12 mouse cellular contexts compared by ENCODE assay signal in genomic region chr2:127845346-127845982, GRCm38 (mm10). TPM values are rescaled to one million over a fixed set of nuclear protein-coding genes. Genes with fewer than 3 reads are reported as not detected.
A peak's percentile ranks its signal among the peaks of the same experiment; 100 is the strongest.
DNase-seq lines count a peak whose midpoint lies in the region; ATAC-seq and TF ChIP-seq lines count a peak whose summit lies in the region.
"Had no signal": no experiment of that assay in that cellular context is flagged by ENCODE, and none has a peak within 500 bp of the region (broad histone marks: within the 10 kb centered on the region; RNA-seq: fewer than 3 reads in every experiment).

No protein-coding gene starts in this region.

- no peaks in the 10 kb centered on the region for H3K4me1 ChIP-seq in forebrain, embryonic 13.5 days
- H3K4me1 ChIP-seq: embryonic facial prominence, embryonic 15.5 days; midbrain, embryonic 12.5 days had no signal

- no peak overlapping the region for H3K27ac ChIP-seq in left cerebral cortex, adult 2 months
- H3K27ac ChIP-seq in forebrain, embryonic 13.5 days, result no peak overlapping the region
- H3K27ac ChIP-seq: embryonic facial prominence, embryonic 15.5 days; midbrain, embryonic 12.5 days had no signal

- H3K27me3 ChIP-seq in myocyte (ENCODE audit: control insufficient read depth, insufficient read depth, insufficient read length), result no peaks in the 10 kb centered on the region
- H3K27me3 ChIP-seq in forebrain, embryonic 13.5 days, result 0 out of 2 replicates have a peak, but pooled peaks cover 5% of the 10 kb centered on the region

- 62% methylated on average over 7 of the region's 7 CpGs for WGBS in forebrain, embryonic 13.5 days

- H3K79me2 ChIP-seq in myocyte (ENCODE audit: control insufficient read depth, insufficient read depth), result no peaks in the 10 kb centered on the region

- H3K9ac ChIP-seq in forebrain, embryonic 13.5 days, result no peak overlapping the region
- H3K9ac ChIP-seq: embryonic facial prominence, embryonic 15.5 days; midbrain, embryonic 12.5 days had no signal

- peak; percentile 63 for TF ChIP-seq CTCF in left cerebral cortex, adult 2 months (IDR thresholded peaks at IDR 0.05)

- no peaks in the 10 kb centered on the region for H3K36me3 ChIP-seq in myocyte (ENCODE audit: control insufficient read depth, insufficient read depth)
- H3K36me3 ChIP-seq in forebrain, embryonic 13.5 days (ENCODE audit: poor library complexity, severe bottlenecking), result no peaks in the 10 kb centered on the region
- H3K36me3 ChIP-seq: embryonic facial prominence, embryonic 15.5 days; G1E; midbrain, embryonic 12.5 days had no signal

- no peak overlapping the region for H3ac ChIP-seq in myocyte (ENCODE audit: control insufficient read depth, insufficient read length)

- no peak for ATAC-seq in forebrain, embryonic 13.5 days

- H3K9me3 ChIP-seq in forebrain, embryonic 13.5 days (replicated peaks), result no peaks in the 10 kb centered on the region
- H3K9me3 ChIP-seq: embryonic facial prominence, embryonic 15.5 days; G1E; midbrain, embryonic 12.5 days had no signal

- peak; percentile 41 for DNase-seq in cerebellum, adult 9-10 months
- DNase-seq in cerebellum, postnatal 4 days (ENCODE audit: low spot score in 2 of 2), result no peak
- DNase-seq in left cerebral cortex, adult 2 months (ENCODE audit: extremely low spot score in 1 of 2, low spot score in 2 of 2), result no peak
- DNase-seq in left cerebral cortex, adult 18-20 months (ENCODE audit: low spot score in 2 of 2), result no peak
- DNase-seq in R1 (ENCODE audit: low read depth, low spot score), result peak; percentile 29
- no peak for DNase-seq in left cerebral cortex, adult 11 months (ENCODE audit: low spot score)
- DNase-seq: kidney, adult 18-20 months had no signal

- peak overlapping the region; percentile 61 for H3K4me2 ChIP-seq in myocyte (ENCODE audit: low read depth)
- H3K4me2 ChIP-seq in forebrain, embryonic 13.5 days, result no peak overlapping the region
- H3K4me2 ChIP-seq: embryonic facial prominence, embryonic 15.5 days; midbrain, embryonic 12.5 days had no signal

- intact Hi-C loops in left cerebral cortex, adult 2 months (cut with DNase I), result loop anchor here (5.0 kb wide), 1 partner anchor 238 kb away; no protein-coding TSS in a partner anchor

- TF ChIP-seq POLR2A in myocyte (IDR thresholded peaks at IDR 0.05; ENCODE audit: insufficient read length, low read depth), result no peak

- H3K4me3 ChIP-seq in left cerebral cortex, adult 2 months, result no peak overlapping the region
- H3K4me3 ChIP-seq in myocyte, result no peak overlapping the region
- no peak overlapping the region for H3K4me3 ChIP-seq in forebrain, embryonic 13.5 days
- H3K4me3 ChIP-seq: embryonic facial prominence, embryonic 15.5 days; midbrain, embryonic 12.5 days had no signal

TF ChIP-seq in myocyte, 11 proteins besides CTCF, POLR2A, EP300 and RAD21:
- TF ChIP-seq SRF (IDR thresholded peaks at IDR 0.05; ENCODE audit: control insufficient read depth, insufficient read length, low read depth) (no peak), MYOG (IDR thresholded peaks at IDR 0.05; ENCODE audit: control insufficient read depth in 1 of 3, insufficient read depth in 1 of 3, insufficient read length in 2 of 3, low read depth in 2 of 3) (peak in 2 of 3 experiments; percentile 16 to 65), TCF3 (IDR thresholded peaks at IDR 0.05; ENCODE audit: insufficient read length, low read depth) (no peak), TCF12 (IDR thresholded peaks at IDR 0.05; ENCODE audit: insufficient read depth, poor library complexity, severe bottlenecking) (peak; percentile 90), REST (IDR thresholded peaks at IDR 0.05; ENCODE audit: insufficient read depth, insufficient read length) (no peak), E2F4 (IDR thresholded peaks at IDR 0.05; ENCODE audit: insufficient read depth) (no peak), MYOD1 (IDR thresholded peaks at IDR 0.05; ENCODE audit: control insufficient read depth in 1 of 3, insufficient read length in 2 of 3, low read depth in 2 of 3) (peak; percentile 60 to 82 (median 79)), MAX (IDR thresholded peaks at IDR 0.05; ENCODE audit: low read depth) (no peak)

RNA-seq across cellular contexts. Expression of gene Acoxl, which starts 6.8 kb away (rescaled TPM):
- not detected for total RNA-seq in left cerebral cortex, adult 2 months (2021)
- not detected for total RNA-seq in left cerebral cortex, adult 18-20 months (2021)
- 0.01 TPM for polyA plus RNA-seq in myocyte (2012; fragmentation: generic; extraction: Trizol)
- not detected in 2 replicates for polyA plus RNA-seq in forebrain, embryonic 13.5 days (2015; fragmentation: Nextera tagmentation; extraction: Ambion mirVana)
- polyA plus RNA-seq: midbrain, embryonic 12.5 days had no signal

RNA-seq across cellular contexts. Expression of gene Bub1, which starts 13.8 kb away (rescaled TPM):
- under 1 TPM in 1 of 2 experiments, not detected in 1; 0.16 TPM for total RNA-seq in left cerebral cortex, adult 2 months (2021)
- not detected for total RNA-seq in left cerebral cortex, adult 18-20 months (2021)
- 4.3 TPM for polyA plus RNA-seq in myocyte (2012; fragmentation: generic; extraction: Trizol)
- polyA plus RNA-seq in forebrain, embryonic 13.5 days (2015; fragmentation: Nextera tagmentation; extraction: Ambion mirVana), result 52.2 and 58.3 TPM in 2 replicates

RNA-seq across cellular contexts. Expression of gene Mtln, which starts 53.2 kb away (rescaled TPM):
- 10 to 100 TPM; 50.3 to 51.2 TPM for total RNA-seq in left cerebral cortex, adult 2 months (2021)
- total RNA-seq in left cerebral cortex, adult 18-20 months (2021), result 10 to 100 TPM; 50.3 to 53.5 TPM
- polyA plus RNA-seq in myocyte (2012; fragmentation: generic; extraction: Trizol), result 67.6 TPM
- polyA plus RNA-seq in forebrain, embryonic 13.5 days (2015; fragmentation: Nextera tagmentation; extraction: Ambion mirVana), result 35.1 and 35.7 TPM in 2 replicates

RNA-seq across cellular contexts. Expression of gene Nphp1, which starts 56.8 kb away (rescaled TPM):
- total RNA-seq in left cerebral cortex, adult 2 months (2021), result 10 to 100 TPM; 15.5 to 18.2 TPM
- 10 to 100 TPM; 13.9 to 17.6 TPM for total RNA-seq in left cerebral cortex, adult 18-20 months (2021)
- polyA plus RNA-seq in myocyte (2012; fragmentation: generic; extraction: Trizol), result 17.5 TPM
- polyA plus RNA-seq in forebrain, embryonic 13.5 days (2015; fragmentation: Nextera tagmentation; extraction: Ambion mirVana), result 25.8 and 26.8 TPM in 2 replicates

Comparison
In these comparisons a context has a peak if more than half of its experiments do, and no peak if none do; other contexts are left out.
1. DNase-seq: peak in cerebellum, adult 9-10 months (single experiment) and R1 (single experiment); none in cerebellum, postnatal 4 days (0 of 2), left cerebral cortex, adult 2 months (0 of 2), left cerebral cortex, adult 18-20 months (0 of 2) and left cerebral cortex, adult 11 months (single experiment).